Mouse (Mus musculus): ENCODE results near the gene Get4.

Get4 gene

DNA sequence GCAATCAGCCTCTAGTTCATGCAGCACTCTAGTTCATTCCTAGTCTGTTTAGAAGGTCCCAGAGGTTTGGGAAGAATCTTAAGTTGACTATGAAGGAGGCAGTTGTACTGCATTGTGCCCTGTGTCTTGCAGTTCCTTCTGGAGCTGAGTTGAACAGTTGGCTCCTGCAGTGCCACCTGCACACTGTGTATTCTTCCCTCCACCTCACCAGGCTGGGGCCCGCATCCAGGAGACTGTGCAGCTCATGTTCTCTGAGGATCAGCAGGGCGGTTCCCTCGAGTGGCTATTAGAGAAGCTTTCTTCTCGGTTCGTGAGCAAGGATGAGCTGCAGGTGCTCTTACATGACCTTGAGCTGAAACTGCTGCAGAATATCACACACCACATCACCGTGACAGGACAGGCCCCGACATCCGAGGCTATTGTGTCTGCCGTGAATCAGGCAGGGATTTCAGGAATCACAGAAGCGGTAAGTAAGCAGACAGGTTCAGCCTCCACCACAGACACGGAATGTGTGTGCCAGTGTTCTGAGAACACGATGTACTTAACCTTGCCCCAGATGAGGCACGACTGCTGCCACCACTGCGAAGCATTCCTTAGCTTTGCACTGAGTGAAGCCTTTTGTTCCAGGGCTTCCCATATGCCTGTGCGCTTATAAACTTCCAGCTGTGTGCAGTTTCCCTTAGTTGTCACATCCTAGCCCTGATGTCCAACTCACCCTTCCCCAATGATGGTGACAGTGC is 10.9 kb upstream of the Get4 start:
- DNase-seq (ENCODE audit: low spot score) = no peak

DNA sequence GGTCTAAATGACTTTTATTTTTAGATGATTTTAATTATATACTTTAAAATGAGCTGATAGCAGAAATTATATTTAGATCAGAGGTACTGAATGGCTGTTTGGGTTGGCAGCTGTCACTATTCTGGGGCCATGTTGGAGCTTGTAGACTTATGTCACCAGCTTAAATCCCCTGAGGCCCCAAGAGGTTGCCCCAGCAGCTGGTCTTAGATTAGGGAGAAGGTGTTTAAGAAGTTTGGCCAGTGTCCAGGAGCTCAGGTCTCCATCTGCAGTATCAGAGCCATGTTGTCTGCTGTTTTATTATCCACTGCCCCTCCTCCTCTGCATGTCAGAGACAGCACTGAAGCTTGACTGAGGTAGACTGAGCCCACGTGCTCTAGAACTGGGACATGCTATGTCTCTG is 8.7 kb upstream of the Get4 start:
- DNase-seq (ENCODE audit: low spot score) = no peak

DNA sequence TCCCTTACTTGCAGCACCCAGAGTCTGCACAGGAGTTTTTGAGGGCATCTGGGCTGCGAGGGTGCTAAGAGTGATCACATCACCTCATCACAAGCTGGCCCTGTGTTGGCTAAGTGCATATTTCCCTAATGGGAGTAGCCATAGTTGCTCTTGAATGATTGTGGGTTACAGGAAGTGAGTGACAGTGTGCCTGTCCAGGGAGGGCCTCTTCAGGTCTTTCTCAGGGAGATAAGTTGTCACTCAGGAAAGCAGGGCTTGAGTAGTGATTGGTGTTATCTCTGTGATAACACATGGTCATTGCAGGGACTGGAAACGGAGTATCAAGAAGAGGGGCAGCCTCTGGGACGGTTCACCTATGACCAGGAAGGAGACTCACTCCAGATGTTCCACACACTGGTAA is 4.4 kb upstream of the Get4 start:
- DNase-seq (ENCODE audit: low spot score) = no peak

DNA sequence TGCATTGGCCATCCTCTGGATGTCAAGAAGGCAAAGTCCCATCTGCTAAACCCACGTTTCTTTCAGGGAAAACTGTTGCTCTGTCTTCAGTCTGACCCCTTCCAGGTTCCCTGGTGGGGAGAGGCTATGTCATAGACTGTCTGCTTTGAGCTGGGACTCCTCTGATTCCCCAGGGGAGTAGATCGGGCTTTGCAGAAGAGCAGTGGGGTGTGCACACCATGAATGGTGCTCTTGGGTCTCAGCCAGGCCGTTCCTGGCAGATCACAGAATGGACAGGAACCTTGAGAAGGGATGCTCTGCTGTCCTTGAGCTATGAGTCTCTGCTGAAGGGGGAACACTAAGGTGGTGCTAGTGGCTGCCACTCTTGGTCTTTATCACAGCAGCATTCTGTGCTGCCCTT is 3.3 kb upstream of the Get4 start:
- DNase-seq (ENCODE audit: low spot score) = no peak

- DNase-seq (ENCODE audit: low spot score) = no peak
These were observed 845 bp upstream of the Get4 start for GRCm38 (mm10) chr5:139251279-139251678.

GRCm38 (mm10) chr5:139251736-139252080 is 416 bp upstream of the Get4 start:
- DNase-seq (ENCODE audit: low spot score) = no peak

DNA sequence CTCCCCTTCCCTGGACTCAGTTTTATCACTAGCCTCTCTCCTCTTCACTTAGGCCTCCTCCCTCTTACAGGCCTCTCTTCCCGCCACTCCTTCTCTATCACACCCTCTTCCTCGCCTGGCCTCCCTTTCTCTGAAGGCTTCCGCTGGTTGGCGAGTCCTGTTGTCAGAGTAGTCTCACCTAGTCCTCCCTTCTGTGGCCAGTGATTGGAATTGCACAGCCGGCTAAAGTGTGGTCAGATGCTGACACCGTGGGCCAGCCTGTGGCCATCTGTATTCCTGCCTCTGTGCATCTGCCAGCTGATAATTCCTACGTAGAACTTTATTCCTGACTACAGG is 754 bp downstream of the Get4 start:
- DNase-seq (ENCODE audit: low spot score) = no peak

DNA sequence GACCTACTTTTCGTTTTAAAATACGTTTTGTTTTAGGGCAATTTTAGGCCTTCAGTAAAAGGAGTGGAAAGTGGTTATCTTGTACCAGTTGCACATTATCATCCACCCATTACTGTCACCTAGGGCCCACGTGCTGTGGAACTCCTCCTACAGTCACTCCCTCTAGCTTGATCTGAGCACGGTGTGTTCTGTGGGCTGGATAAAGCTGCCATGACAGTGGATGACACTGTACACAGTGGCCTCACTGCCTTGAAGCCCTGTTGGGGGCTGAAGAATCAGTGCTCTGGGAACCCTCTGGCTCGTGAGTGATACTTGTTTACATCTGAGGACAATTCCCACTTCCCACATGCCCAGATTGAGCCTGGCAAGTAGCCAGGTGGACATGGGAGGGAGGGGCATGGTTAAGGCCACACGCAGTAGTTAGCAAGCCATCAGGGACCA is 1.2 kb downstream of the Get4 start:
- peak; percentile 58 for DNase-seq (ENCODE audit: low spot score)

DNA sequence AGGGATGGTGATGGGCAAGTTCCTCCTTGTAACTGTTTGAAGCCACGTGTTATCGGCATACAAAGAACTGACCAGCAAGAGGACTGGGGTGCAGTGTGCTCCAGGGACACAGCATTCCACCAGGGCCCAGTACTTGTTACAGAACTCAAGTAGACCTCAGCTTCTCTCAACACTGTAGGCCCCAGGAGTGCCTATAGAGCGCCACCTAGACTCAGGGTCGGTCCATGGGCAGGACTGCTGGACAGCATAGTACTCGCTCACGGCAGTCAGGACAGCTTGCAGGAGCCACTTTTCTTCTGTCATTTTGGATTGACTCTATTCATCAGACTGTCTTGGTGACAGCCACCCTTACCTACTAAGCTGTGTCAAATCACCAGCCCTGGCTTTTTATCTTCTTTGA is 2.8 kb downstream of the Get4 start:
- no peak for DNase-seq (ENCODE audit: low spot score)

DNA sequence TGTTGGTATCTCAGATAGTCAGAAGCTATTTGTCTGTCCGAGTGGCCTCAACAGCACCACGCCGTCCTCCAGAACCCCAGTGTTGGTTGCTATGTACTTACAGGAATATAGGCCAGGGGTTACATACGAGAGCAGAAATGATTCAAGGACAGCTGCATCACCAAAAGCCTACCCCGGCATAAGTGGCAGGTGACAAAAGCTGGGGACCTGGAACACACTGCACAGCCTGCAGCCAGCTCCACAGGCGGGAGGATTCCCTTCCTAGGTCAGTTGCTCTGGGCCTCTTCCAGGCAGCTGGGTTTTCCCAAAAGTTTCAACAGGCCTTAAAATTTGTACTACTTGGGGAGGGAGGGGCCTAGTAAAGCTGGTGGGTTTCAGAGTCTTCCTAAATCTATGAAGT is 3.7 kb downstream of the Get4 start:
- no peak for DNase-seq (ENCODE audit: low spot score)

GRCm38 (mm10) chr5:139256211-139256765 is 4.2 kb downstream of the Get4 start:
- no peak for DNase-seq (ENCODE audit: low spot score)

DNA sequence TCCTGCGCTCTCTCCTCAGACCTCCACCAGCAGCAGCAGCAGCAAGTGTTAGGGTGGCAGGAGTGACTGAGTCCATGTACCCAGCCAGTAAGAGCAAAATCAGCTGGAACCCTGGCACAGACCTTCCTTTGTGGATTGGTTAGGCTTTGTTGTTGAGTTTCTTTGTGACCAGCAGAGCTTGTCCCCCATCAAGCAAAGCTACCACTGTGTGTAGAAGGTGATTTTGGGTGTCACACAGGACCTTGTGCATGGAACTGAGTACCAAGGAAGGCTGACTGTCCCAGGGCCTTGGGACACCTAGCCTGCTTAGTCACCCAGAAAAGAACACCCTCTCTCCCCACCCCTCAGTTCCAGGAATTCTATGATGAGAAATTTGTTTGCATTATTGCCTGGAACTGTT is 5.1 kb downstream of the Get4 start:
- DNase-seq (ENCODE audit: low spot score) = no peak

DNA sequence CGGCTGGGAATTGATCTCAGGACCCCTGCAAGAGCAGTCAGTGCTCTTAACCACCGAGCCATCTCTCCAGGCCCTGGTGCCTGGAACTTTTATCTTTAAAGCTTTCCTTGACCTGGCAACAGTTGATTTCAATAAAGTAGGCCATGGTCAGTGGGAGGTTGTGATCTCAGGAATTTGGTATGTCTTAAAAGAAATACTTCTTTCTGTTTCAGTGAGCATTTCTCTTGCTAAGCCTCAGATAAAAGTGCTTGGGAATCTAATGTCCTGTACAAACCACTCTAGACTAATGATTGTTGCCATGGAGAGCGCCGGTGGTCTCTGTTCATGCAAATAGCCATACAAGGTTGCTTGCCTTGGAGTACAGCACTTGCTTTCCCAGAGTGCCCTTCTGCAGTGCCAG is 5.7 kb downstream of the Get4 start:
- DNase-seq (ENCODE audit: low spot score) = no peak

- DNase-seq (ENCODE audit: low spot score) = no peak
These were observed 6.4 kb downstream of the Get4 start for GRCm38 (mm10) chr5:139258371-139259035.

DNA sequence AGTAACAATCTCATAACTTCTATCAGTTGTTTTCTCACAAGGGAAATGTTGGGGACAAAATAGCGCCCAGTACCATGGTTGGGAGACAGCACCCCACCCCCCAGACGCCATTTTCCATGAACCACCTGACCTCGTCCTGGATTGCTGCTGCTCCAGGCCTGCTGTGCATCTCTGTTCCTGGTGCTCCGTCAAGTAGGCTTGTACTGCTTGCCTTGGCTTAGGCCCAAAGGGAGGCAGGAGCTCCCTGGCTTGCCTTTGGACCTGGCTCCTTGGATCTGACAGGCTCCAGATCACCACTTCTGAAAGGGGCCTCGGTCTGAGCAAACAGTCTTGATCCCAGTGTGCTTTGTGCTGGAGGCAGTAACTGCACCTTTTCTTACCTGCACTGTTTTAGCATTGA is 7.7 kb downstream of the Get4 start:
- no peak for DNase-seq (ENCODE audit: low spot score)

DNA sequence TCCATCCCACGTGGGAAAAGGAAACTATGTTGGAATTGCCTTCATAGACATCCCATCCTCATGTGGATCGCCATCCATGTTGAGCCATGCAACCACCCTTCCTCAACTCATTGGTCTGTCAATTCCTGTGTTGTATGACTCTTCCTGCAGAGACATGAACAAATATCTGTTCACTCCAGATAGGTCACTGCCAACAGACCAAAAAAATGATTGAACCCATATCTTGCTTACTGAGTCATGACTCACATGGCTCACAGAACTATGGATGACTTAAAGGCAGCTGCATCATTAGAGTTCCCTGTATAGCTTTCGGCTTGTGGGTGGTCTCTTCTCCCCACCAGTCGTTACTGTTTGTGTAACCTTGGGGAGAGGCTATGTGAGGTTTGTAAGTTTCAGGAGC is 9.3 kb downstream of the Get4 start:
- DNase-seq (ENCODE audit: low spot score) = no peak

DNA sequence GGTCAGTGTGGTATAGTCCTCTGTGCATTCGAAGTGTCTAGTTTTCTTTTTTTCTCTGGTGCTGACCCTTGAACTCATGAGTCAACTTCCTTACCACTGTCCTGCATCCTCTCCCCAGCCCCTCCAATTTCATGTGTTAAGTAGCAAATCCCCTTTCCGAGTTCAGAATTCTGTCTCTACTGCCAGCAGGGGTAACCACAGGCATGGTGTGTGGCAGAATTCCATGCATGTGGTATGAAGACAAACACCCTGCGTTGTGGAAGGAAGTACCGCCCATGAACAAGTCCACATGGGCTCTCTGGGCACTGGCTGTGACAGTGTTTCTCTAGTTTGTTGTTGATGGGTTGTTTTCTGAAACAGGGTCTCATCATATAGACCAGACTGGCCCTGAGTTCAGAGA is 15.5 kb downstream of the Get4 start:
- DNase-seq (ENCODE audit: low spot score) = no peak

- no peak for DNase-seq (ENCODE audit: low spot score)
These were observed 18.8 kb downstream of the Get4 start for GRCm38 (mm10) chr5:139270806-139271521.

DNA sequence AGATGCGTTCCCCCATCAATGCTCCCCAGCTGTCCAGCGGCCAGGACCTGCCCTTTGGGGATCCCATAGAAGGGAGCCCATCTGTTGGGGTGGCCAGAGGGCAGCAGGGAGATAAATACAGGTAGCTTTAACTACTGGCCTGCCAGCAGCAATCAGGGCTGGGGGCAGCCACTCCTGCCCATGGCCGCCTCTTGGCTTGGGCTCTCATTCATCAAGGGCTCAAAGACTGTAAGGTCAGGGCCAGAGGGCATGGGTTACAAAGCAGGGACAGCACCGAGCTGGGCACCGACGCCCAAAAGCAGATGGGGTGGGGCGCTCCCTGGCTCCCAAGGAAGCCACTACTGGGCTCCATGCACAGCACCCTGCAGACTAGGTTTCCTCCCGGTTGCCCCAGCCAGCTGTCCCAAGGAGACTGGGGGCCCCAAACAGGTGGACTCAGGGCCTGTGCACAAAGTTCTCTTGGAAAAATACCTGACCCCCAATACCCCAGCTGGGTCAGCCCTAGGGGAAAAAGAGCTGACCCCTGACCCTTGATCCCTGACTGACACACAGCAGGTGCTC is 19.9 kb downstream of the Get4 start:
- DNase-seq (ENCODE audit: low spot score) = no peak

DNA sequence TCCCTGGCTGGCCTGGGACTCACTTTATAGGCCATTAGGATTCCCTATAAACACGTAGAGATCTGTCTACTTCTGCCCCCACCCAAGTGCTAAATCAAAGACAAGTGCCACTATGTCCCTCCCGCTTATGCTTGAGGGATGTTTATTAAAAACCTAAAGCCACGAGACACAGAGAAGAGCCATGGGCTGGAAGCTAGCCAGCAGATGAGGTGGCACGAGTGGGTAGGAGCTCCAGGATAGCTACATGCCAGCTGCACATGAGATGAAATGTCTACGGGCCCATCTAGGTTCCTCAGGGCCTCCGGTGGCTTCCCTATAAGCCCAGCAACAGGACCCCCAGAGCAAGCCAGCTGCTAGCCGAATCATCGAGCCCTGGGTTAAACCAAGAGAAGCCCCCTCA is 25.2 kb downstream of the Get4 start:
- DNase-seq (ENCODE audit: low spot score) = no peak

DNA sequence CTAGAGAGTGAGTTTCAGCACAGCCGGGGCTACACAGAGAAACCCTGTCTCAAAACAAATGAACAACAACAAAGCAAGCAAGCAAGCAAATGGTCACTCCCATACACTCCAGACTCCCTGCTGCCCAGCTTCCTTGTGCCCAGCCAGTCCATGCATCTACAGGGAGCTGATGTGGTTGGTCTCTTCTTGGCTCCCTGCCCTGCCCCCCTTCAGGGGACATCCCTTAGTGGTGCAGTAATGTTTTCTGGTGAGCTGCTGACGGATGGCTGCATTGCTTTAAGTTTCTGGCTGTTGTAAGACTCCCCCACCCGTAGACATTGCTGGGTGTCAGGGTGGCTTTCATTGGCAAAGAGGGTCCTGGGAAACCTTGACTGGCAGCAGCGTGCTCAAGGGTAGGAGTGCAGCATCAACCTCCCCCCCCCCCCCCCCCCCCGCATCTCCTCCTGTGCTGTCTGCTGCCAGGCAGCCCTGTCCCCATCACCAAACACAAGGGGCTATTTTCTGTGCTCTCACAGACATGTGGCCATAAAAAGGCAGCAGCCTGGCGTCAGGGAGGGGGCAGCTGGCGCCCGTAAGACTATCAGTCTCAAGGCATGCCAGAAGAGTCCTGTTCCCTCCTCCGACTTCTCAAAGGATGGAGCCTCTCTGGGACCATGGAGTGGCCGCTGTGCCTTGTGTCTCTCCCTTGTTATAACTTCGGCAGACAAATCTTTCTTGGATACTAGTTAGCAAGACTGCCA is 29.4 kb downstream of the Get4 start:
- DNase-seq (ENCODE audit: low spot score) = no peak

DNA sequence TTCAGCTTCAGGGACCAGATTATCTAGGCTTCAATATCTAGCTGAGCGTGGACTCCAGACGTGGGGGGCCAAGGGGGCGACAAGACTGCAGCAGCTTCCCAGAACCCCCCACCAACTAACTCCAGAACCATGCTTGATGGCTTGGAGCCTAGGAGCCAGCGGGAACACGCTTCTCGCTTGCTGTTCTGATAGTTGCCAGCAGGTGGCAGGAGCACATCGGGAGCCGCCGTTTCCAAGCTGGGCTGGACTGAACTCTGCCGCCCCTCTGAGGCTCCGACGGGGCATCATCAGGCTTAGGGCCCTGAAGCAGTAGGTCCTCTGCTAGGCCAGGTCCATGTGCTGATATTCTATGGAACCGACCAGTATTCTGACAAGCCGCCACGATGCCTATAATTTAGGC is 30.1 kb downstream of the Get4 start:
- DNase-seq (ENCODE audit: low spot score) = peak; percentile 63

All from T-cell, adult 2 months (primary cell).